In genomic region chr8:83064096-83064495, GRCm38 (mm10) we compare ENCODE assay signal across 17 mouse cellular contexts.
DNase-seq lines count a peak whose midpoint lies in the region; ATAC-seq and TF ChIP-seq lines count a peak whose summit lies in the region.
"Had no signal": no experiment of that assay in that cellular context is flagged by ENCODE, and none has a peak within 500 bp of the region (broad histone marks: within the 10 kb centered on the region; RNA-seq: fewer than 3 reads in every experiment).

No protein-coding gene starts in this region.

- no peaks in the 10 kb centered on the region for H3K4me1 ChIP-seq in kidney, embryonic 15.5 days
- H3K4me1 ChIP-seq in spleen, adult 2 months (ENCODE audit: control insufficient read depth, insufficient read depth, insufficient read length), result no peaks in the 10 kb centered on the region
- no peaks in the 10 kb centered on the region for H3K4me1 ChIP-seq in intestine, postnatal 0 days (replicated peaks; ENCODE audit: control insufficient read depth, insufficient read depth, low read length)
- H3K4me1 ChIP-seq: hindbrain, embryonic 12.5 days; intestine, embryonic 15.5 days had no signal

- no peak for DNase-seq in kidney, adult 8-10 months
- DNase-seq in spleen, adult 2 months (ENCODE audit: low read depth in 1 of 2, low spot score in 2 of 2), result no peak
- DNase-seq in spleen, postnatal 14 days (ENCODE audit: low spot score in 2 of 2), result no peak
- DNase-seq: adrenal gland, postnatal 36 days; cerebellum, adult 2 months; forebrain, postnatal 0 days; layer of hippocampus, adult 9-11 months; right cerebral cortex, postnatal 25 days had no signal

- ATAC-seq in kidney, embryonic 15.5 days (replicated peaks; ENCODE audit: low FRiP score), result no peak
- peak; percentile 69 for ATAC-seq in granulocyte monocyte progenitor cell, adult 5-6 weeks (replicated peaks; ENCODE audit: poor library complexity, severe bottlenecking)
- ATAC-seq in intestine, postnatal 0 days, result no peak
- ATAC-seq in erythroid progenitor cell, adult 5-6 weeks (replicated peaks; ENCODE audit: low FRiP score, poor library complexity, severe bottlenecking), result no peak
- ATAC-seq: forebrain, postnatal 0 days; intestine, embryonic 15.5 days had no signal

- no peaks in the 10 kb centered on the region for H3K27me3 ChIP-seq in kidney, embryonic 15.5 days
- H3K27me3 ChIP-seq in spleen, adult 2 months (ENCODE audit: control insufficient read depth, insufficient read depth, low read length), result no peaks in the 10 kb centered on the region
- H3K27me3 ChIP-seq in intestine, postnatal 0 days (replicated peaks; ENCODE audit: control insufficient read depth, insufficient read depth, low read length), result no peaks in the 10 kb centered on the region
- H3K27me3 ChIP-seq: hindbrain, embryonic 12.5 days; intestine, embryonic 15.5 days had no signal

- TF ChIP-seq CTCF in spleen, adult 2 months (IDR thresholded peaks at IDR 0.05; ENCODE audit: extremely low read depth, insufficient read depth, insufficient read length, insufficient replicate concordance), result no peak
- TF ChIP-seq CTCF in intestine, postnatal 0 days (IDR thresholded peaks at IDR 0.05; ENCODE audit: low read depth), result no peak

- H3K4me3 ChIP-seq in kidney, embryonic 15.5 days (replicated peaks), result no peak overlapping the region
- no peak overlapping the region for H3K4me3 ChIP-seq in spleen, adult 2 months (ENCODE audit: extremely low read depth, insufficient read depth, insufficient read length)
- no peak overlapping the region for H3K4me3 ChIP-seq in intestine, postnatal 0 days (ENCODE audit: low read depth, low read length)
- H3K4me3 ChIP-seq: hindbrain, embryonic 12.5 days; intestine, embryonic 15.5 days; myocyte had no signal

- no peaks in the 10 kb centered on the region for H3K9me3 ChIP-seq in kidney, embryonic 15.5 days (replicated peaks)
- H3K9me3 ChIP-seq in intestine, postnatal 0 days (ENCODE audit: control insufficient read depth), result no peaks in the 10 kb centered on the region
- H3K9me3 ChIP-seq: hindbrain, embryonic 12.5 days; intestine, embryonic 15.5 days had no signal

- no peaks in the 10 kb centered on the region for H3K36me3 ChIP-seq in kidney, embryonic 15.5 days
- H3K36me3 ChIP-seq in spleen, adult 2 months (ENCODE audit: control insufficient read depth, insufficient read depth, low read length), result no peaks in the 10 kb centered on the region
- no peaks in the 10 kb centered on the region for H3K36me3 ChIP-seq in intestine, postnatal 0 days (ENCODE audit: control insufficient read depth, insufficient read depth)
- H3K36me3 ChIP-seq: hindbrain, embryonic 12.5 days; intestine, embryonic 15.5 days had no signal

- 0 out of 2 replicates have a peak overlapping the region, but pooled peaks have one; percentile 9 for H3K27ac ChIP-seq in kidney, embryonic 15.5 days
- H3K27ac ChIP-seq in spleen, adult 2 months (ENCODE audit: insufficient read depth, low read length), result peak overlapping the region; percentile 61; the same call in 1 of the 2 replicates
- H3K27ac ChIP-seq in intestine, postnatal 0 days (ENCODE audit: low read depth, low read length), result no peak overlapping the region
- H3K27ac ChIP-seq: hindbrain, embryonic 12.5 days; intestine, embryonic 15.5 days; liver, embryonic 14.5 days had no signal

- TF ChIP-seq POLR2A in spleen, adult 2 months (IDR thresholded peaks at IDR 0.05; ENCODE audit: low read depth, low read length), result no peak

- WGBS in kidney, embryonic 15.5 days, result 73% methylated on average over 6 of the region's 6 CpGs
- WGBS in spleen, adult 2 months, result 68% methylated on average over 6 of the region's 6 CpGs
- 89% methylated on average over 6 of the region's 6 CpGs for WGBS in intestine, postnatal 0 days

- no peak overlapping the region for H3K9ac ChIP-seq in kidney, embryonic 15.5 days
- no peak overlapping the region for H3K9ac ChIP-seq in intestine, postnatal 0 days (ENCODE audit: low read depth, low read length)
- H3K9ac ChIP-seq: forebrain, postnatal 0 days; hindbrain, embryonic 12.5 days; intestine, embryonic 15.5 days; liver, embryonic 14.5 days had no signal

- H3K4me2 ChIP-seq in kidney, embryonic 15.5 days, result no peak overlapping the region
- H3K4me2 ChIP-seq in intestine, postnatal 0 days (replicated peaks; ENCODE audit: low read depth), result no peak overlapping the region
- H3K4me2 ChIP-seq: heart, embryonic 11.5 days; hindbrain, embryonic 12.5 days; intestine, embryonic 15.5 days had no signal
